Mouse (Mus musculus) kidney, adult 9 months (tissue): ENCODE results near the gene Ugcg.
"Not testable (repeated sequence)": the region's sequence is repeated elsewhere in the genome, so short reads cannot be mapped to it uniquely, and the experiment has no call there.

Experiments
- DNase-seq: peaks from one replicate; pipeline ENCODE4 v3.0.0; 2022

The Ugcg gene

DNA sequence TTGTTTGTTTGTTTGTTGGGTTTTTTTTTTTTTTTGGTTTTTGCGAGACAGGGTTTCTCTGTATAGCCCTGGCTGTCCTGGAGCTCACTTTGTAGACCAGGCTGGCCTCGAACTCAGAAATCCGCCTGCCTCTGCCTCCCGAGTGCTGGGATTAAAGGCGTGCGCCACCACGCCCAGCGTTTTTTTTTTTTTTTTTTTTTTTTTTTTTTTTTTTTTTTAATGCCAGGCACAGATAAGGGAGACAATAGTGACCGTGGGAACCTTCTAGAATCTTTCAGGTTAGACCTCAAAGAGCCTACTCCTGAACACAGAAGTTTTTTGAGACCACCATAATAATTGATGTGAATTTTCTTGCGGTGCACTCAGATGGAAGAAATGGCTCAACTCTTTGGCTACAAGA is 72.5 kb downstream of the Ugcg start:
- DNase-seq: not testable (repeated sequence)

DNA sequence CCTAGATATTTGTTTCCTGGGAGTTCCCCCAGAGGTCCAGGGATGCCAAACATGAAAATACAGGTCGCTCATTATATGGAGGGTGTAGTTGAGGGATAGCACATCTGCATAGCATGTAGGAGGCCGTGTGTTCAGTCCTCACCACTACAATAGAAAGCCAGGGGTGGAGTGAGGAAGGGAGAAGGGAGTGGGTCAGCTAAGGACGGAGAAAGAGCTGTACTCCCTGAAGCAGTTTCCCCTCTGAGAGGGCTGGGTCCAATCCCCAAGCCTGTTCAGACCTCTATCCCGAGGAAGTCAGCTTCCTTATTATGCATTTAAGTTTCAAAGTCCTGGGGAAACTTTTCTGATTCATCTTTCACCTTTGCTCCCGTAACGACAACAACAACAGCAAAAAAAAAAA is 73.1 kb downstream of the Ugcg start:
- no peak for DNase-seq

GRCm38 (mm10) chr4:59263418-59263817 is 74.4 kb downstream of the Ugcg start:
- no peak for DNase-seq

GRCm38 (mm10) chr4:59264611-59265095 is 75.6 kb downstream of the Ugcg start:
- DNase-seq: no peak

GRCm38 (mm10) chr4:59265182-59265581 is 76.1 kb downstream of the Ugcg start:
- DNase-seq: no peak

- DNase-seq: no peak
Measured at GRCm38 (mm10) chr4:59265631-59266030, 76.6 kb downstream of the Ugcg start.
